Mouse (Mus musculus) brain, embryonic 14.5 days (tissue): ENCODE results near the gene Mri1.

Experiments
- CTCF ChIP-seq: fragments of 200-500 bp; IDR thresholded peaks from 2 replicates; pipeline ENCODE4 v1.5.1; 2012; ENCODE audit warnings: inconsistent platforms, mild to moderate bottlenecking, moderate library complexity, borderline replicate concordance; ENCODE audit not compliant: insufficient read depth, insufficient read length; ENCODE audit errors: extremely low read depth
- POLR2A ChIP-seq: fragments of 200-500 bp; IDR thresholded peaks from 2 replicates; pipeline ENCODE4 v1.6.1; 2012; ENCODE audit warnings: mild to moderate bottlenecking, inconsistent platforms, borderline replicate concordance; ENCODE audit not compliant: poor library complexity, insufficient read depth, insufficient read length, severe bottlenecking; ENCODE audit errors: extremely low read depth

- TF ChIP-seq CTCF (no peak), POLR2A (no peak)
These were observed 54.7 kb downstream of the Mri1 start for GRCm38 (mm10) chr8:84202466-84202865.
